In the genomic region with DNA sequence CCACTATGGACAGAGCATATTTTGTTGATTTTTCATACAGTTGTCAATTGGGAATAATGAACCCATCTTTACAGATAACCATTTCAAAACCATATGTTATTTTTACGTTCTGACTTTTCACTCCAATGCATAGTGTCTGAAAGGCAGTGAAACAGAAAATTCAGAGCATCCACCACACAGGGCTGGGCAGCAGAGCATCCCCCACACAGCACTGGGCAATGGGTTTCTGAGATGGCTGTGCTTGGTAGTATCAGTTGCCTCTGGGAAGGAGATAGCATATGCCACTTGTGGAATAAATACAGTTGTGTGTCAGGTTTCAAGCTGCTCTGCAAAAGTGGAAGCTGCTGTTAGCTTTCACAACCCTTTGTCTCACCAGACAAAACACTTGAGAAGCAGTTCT, we compare ENCODE assay signal across 16 mouse cellular contexts.
"Had no signal": no experiment of that assay in that cellular context is flagged by ENCODE, and none has a peak within 500 bp of the region (broad histone marks: within the 10 kb centered on the region; RNA-seq: fewer than 3 reads in every experiment).

No protein-coding gene starts in this region.

- H3K4me1 ChIP-seq: neural tube, embryonic 13.5 days; neural tube, embryonic 15.5 days; stomach, embryonic 15.5 days had no signal

- H3K27ac ChIP-seq: neural tube, embryonic 13.5 days; neural tube, embryonic 15.5 days; stomach, embryonic 15.5 days; stomach, postnatal 0 days had no signal

- H3K27me3 ChIP-seq: neural tube, embryonic 13.5 days; neural tube, embryonic 15.5 days; stomach, embryonic 15.5 days had no signal

- H3K9ac ChIP-seq: neural tube, embryonic 13.5 days; neural tube, embryonic 15.5 days; stomach, embryonic 15.5 days had no signal

- H3K36me3 ChIP-seq: neural tube, embryonic 13.5 days; neural tube, embryonic 15.5 days; stomach, embryonic 15.5 days had no signal

- H3K4me2 ChIP-seq: neural tube, embryonic 13.5 days; neural tube, embryonic 15.5 days; stomach, embryonic 15.5 days had no signal

- H3K4me3 ChIP-seq: neural tube, embryonic 13.5 days; neural tube, embryonic 15.5 days; stomach, embryonic 15.5 days had no signal

- H3K9me3 ChIP-seq: neural tube, embryonic 13.5 days; neural tube, embryonic 15.5 days; stomach, embryonic 15.5 days had no signal

- DNase-seq: retina, postnatal 1 day; right cerebral cortex, adult 18-20 months; right cerebral cortex, postnatal 14 days; right cerebral cortex, postnatal 25 days; right cerebral cortex, postnatal 4 days; spleen, adult 18-20 months; thymus, adult 18-20 months; thymus, adult 2 months; thymus, postnatal 14 days; thymus, postnatal 25 days; thymus, postnatal 36 days; thymus, postnatal 4 days had no signal
